Mouse (Mus musculus) olfactory bulb, adult 2 months (tissue): ENCODE results near the gene Gm3336.

Experiments
- CTCF ChIP-seq: fragments of 200-500 bp; IDR thresholded peaks from 2 replicates; pipeline ENCODE4 v1.5.1; 2012; ENCODE audit warnings: low read depth, mild to moderate bottlenecking, low read length, moderate library complexity; ENCODE audit not compliant: insufficient read depth
- POLR2A ChIP-seq: fragments of 200-500 bp; IDR thresholded peaks from 2 replicates; pipeline ENCODE4 v1.6.1; 2012; ENCODE audit warnings: mild to moderate bottlenecking, low read depth, low read length, moderate library complexity; ENCODE audit not compliant: insufficient read depth

- TF ChIP-seq CTCF (no peak), POLR2A (no peak)
Measured at GRCm38 (mm10) chr8:70701048-70701981, 17.0 kb upstream of the Gm3336 start.
